Mouse (Mus musculus) cerebellum, adult 2 months (tissue): Measurements from ENCODE around the gene Sec22b. TPM values are rescaled to one million over a fixed set of nuclear protein-coding genes. Genes with fewer than 3 reads are reported as not detected.
A peak's percentile ranks its signal among the peaks of the same experiment; 100 is the strongest.

ENCODE experiments used
- DNase-seq, 2 experiments: peaks; one replicate each; pipeline ENCODE4 v3.0.0; 2021
- H3K27ac ChIP-seq: fragments of 200-500 bp; 2 replicates; pipeline ENCODE4 v1.5.1; 2012; ENCODE audit warnings: low read length, control low read depth, inconsistent platforms; ENCODE audit not compliant: insufficient read depth
- H3K27me3 ChIP-seq: fragments of 200-500 bp; 2 replicates; pipeline ENCODE4 v1.6.1; 2012; ENCODE audit warnings: inconsistent platforms, mild to moderate bottlenecking, low read length, moderate library complexity; ENCODE audit not compliant: control insufficient read depth, insufficient read depth
- H3K4me1 ChIP-seq: fragments of 200-500 bp; 2 replicates; pipeline ENCODE4 v1.6.1; 2011; ENCODE audit warnings: low read length; ENCODE audit not compliant: control insufficient read depth, insufficient read depth
- H3K4me3 ChIP-seq: fragments of 200-500 bp; replicated peaks from 2 replicates; pipeline ENCODE3; 2011; ENCODE audit warnings: mild to moderate bottlenecking, low read depth, low read length, control low read depth; ENCODE audit not compliant: insufficient read depth
- CTCF ChIP-seq: fragments of 200-500 bp; IDR thresholded peaks from 2 replicates; pipeline ENCODE4 v1.5.1; 2011; ENCODE audit warnings: low read depth, mild to moderate bottlenecking, control low read depth, low read length, moderate library complexity, borderline replicate concordance; ENCODE audit not compliant: insufficient read depth
- POLR2A ChIP-seq: fragments of 200-500 bp; IDR thresholded peaks from 2 replicates; pipeline ENCODE4 v1.6.1; 2011; ENCODE audit warnings: low read length, control low read depth, borderline replicate concordance; ENCODE audit not compliant: insufficient read depth
- WGBS: fragments of 180-500 bp; shearing (Covaris S2); methylation state at CpG from one replicate; pipeline ENCODE4 v1.1.7; 2018; 5-methylcytosine and 5-hydroxymethylcytosine counted together
- polyA plus RNA-seq: library from polyadenylated mRNA; depleted of rRNA; stranded (reverse); fragments of >200 nt; gene quantifications from 2 replicates; pipeline ENCODE4 v1.2.3, GENCODE M21; 2012

Gene Sec22b
- polyA plus RNA-seq, 1 experiment, result 70.5 TPM

DNA sequence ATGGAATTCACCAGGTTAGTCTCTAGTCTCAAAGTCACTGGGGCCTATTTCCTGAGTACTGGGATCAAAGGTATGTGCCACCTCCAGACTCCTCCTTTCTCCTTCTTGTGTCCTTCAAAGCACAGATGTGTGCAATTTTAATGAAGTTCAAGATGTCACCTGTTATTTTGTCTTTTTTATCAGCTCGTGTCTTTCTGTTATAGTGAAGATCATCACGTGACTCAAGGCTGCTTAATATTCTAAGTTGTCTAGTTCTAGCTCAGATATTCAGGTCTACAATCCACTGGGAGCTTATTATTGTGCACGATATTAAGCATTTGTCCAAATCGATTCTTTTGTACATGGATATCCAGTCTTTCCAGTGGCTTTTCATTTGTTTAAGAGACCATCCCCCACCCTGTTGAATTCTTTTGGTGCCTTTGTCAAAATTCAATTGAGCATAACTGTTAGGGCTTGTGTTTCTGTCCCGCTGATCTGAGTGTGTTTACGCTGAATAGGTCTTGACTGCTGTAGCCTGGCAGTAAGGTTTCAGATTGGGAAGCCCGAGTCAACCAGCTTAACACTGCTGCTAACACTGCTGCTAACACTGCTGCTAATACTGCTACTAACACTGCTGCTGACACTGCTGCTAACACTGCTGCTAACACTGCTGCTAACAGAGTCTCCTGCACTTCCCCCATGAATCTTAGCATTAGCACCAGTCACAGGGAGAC lies 38.0 kb downstream of the Sec22b start:
- DNase-seq, result no peak
- no peak overlapping the region for H3K27ac ChIP-seq
- TF ChIP-seq POLR2A (no peak), CTCF (no peak)
- H3K27me3 ChIP-seq, result no peaks in the 10 kb centered on the region
- peaks cover 3% of the 10 kb centered on the region for H3K4me1 ChIP-seq
- 65% methylated on average over 7 of the region's 7 CpGs for WGBS
- H3K4me3 ChIP-seq, result no peak overlapping the region

DNA sequence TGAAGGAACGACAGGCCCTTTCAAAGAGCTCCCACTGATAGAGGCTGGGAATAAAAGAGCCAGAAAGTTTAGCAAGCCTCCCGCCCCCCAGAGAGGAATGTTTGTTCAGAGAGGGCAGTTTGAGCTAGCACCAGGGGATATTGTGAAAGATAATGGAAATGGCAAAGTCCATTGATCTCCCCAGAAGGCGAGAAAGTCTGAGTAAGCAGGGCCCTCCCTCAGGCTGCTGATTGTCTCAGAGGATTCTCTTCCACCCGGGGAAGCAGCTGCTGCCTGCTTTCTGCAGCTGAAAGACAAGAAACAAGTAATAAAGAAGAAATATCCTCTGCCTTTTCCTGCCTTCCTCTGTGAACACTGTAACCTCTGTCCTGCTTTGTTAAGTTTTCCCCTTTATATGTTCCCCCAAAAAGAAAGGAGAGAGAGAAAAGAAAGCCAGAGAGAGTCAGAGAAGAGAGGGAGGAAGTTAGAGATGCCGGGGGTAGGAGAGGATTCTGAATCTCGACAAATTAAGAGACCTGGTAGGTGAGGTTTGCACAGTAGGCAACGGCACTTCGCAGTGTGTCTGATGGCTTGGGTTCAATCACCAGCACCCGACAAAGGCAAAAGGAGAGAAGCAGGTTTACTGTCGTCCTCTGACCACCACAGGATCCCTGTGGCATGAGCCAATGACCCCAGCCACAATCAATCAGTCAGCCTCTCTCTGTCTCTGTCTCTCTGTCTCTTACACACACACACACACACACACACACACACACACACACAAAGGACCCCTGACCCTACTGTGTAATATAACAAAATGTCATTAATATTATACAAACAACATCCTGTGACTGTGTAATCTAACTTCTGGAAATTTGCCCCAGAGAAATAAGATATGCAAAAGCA lies 38.9 kb downstream of the Sec22b start:
- DNase-seq, result no peak
- Histone ChIP-seq H3K4me3 (no peak overlapping the region), H3K27ac (no peak overlapping the region), H3K4me1 (peaks cover 3% of the 10 kb centered on the region), H3K27me3 (no peaks in the 10 kb centered on the region)
- no peak for TF ChIP-seq POLR2A
- no peak for TF ChIP-seq CTCF
- 52% methylated on average over 10 of the region's 10 CpGs for WGBS

DNA sequence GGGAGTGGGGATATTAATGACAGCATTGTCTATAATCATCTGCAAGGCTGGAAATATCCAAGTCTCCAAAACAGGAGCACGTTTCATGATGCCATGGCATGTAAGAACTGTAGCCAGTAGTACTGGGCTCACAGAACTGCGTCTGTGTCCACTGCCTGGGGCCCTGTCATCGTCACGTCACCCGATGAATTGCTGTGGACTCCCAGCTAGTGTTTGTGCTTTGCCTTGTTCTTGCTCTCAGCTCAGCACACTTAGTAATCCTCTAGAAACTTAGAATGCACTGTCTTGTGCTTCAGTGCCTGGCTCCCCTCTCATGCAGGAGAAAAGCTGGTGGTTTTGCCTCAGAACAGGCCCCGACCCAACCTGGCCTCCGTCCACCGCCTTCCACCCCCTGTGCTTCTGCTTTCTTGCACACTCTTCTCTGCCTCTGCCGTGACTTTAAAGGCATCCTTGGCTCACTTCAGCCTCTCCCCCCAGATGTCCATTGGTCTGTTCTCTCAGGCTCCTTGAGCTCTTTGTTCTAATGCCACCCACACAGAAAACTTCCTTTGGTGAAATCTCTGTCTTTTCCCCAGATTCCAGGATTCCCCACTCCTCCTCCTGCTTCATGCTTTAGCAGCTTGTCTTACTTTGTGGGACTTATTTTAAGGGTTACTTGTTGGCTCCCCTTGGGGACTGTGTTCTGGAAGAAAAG lies 39.7 kb downstream of the Sec22b start:
- no peak for TF ChIP-seq CTCF
- no peak for TF ChIP-seq POLR2A
- Histone ChIP-seq H3K27me3 (no peaks in the 10 kb centered on the region), H3K4me1 (peaks cover 3% of the 10 kb centered on the region), H3K27ac (no peak overlapping the region), H3K4me3 (no peak overlapping the region)
- no peak for DNase-seq
- 57% methylated on average over 9 of the region's 9 CpGs for WGBS

DNA sequence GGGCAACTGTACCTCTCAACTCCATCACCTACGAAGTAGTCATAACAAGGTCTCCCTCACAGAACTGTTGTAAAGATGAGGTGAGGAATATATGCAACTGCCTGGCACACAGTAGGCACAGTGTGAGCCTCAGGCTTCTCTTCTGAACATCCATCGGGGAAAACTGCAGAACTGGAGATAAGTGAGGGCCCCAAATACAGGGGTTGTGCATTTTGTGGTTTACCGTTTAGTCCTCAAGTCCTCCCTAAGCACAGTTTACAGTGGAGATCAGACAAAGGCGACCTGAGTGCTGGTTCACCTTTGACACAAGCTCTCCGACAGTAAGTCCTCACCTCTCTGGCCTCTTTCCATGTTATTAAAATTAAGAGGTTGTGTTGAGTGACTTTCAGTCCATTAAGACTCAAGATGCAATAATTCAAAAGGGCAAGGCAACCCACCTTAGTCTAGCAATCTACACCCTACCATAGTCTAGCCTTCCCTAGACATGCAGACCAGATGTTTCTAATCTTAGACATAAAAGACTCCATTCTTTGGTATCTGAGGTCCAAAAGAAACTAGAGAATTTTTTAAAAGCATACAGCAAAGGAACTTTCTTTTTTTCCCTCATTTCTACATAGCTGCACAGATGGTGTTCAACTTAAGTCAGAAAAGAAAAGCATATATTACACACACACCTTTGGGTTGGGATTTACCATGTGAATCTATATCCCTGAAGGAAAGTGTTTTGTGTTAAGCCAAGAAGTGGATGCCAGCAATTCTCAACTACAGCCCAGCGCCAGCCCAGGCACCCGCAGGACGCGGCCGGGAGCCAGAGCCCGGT lies 40.7 kb downstream of the Sec22b start:
- DNase-seq, result no peak
- Histone ChIP-seq H3K4me3 (no peak overlapping the region), H3K27me3 (no peaks in the 10 kb centered on the region), H3K27ac (no peak overlapping the region), H3K4me1 (peaks cover 3% of the 10 kb centered on the region)
- TF ChIP-seq POLR2A (no peak), CTCF (no peak)
- WGBS, result 48% methylated on average over 11 of the region's 11 CpGs

DNA sequence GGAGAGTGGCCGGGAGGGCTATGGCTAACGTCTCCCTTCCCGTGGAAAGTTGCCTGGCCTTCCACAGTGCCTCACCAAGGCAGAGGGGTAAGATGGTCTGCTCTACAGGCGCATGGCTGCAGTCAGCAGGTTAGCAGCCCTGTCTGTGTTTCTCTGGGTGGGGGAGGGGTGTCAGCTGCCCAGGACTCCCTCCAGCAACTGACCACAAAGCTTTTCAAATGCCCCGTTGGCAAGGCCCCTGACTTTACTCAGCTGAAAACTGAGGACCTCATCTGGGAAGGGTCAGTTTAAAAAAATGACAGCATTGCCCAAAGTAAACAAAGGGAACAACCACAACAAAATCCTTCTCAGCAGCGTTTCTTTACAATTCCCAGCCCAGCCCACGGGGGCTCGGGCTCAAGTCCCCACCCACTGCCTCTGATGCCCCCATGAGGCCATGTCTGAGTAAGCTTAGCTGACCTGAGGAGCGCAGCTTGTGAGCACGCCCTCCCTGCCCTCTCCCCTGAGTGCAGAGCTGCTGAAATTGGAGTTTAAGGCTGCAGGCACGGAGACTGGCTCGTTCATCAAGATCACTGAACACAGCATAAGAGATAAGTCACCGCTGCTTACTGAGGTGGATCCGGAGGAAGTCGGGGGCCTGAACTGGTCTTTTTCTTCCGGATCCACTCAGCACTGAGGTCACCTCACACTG lies 41.4 kb downstream of the Sec22b start:
- Histone ChIP-seq H3K27me3 (no peaks in the 10 kb centered on the region), H3K4me1 (peaks cover 3% of the 10 kb centered on the region), H3K4me3 (no peak overlapping the region), H3K27ac (no peak overlapping the region)
- WGBS, result 19% methylated on average over 16 of the region's 16 CpGs
- TF ChIP-seq POLR2A (no peak), CTCF (no peak)
- peak in 1 of 2 experiments; percentile 8 for DNase-seq

DNA sequence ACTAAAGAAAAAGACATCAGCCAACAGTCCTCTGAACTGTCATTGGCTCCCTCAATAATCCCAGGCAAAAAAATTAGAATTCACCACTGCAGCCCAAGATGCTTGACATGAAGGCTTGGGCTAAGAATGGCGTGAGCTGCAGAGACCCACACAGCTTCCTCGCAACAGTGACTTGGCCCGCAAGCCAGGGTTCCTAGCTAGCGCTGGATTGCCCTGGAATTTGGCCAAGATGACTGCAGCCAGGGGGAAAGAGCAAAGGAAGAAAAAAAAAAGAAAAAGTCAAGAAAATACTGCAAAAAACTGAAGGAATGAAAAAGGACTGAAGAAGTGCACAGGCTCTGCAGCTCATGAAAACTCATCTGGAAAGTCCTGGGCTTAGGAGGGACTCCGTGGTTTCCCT lies 43.5 kb downstream of the Sec22b start:
- DNase-seq, result no peak

More for the DNA sequence above, 43.5 kb downstream of the Sec22b start:
- Histone ChIP-seq H3K4me1 (peaks cover 3% of the 10 kb centered on the region), H3K27ac (no peak overlapping the region), H3K27me3 (no peaks in the 10 kb centered on the region), H3K4me3 (no peak overlapping the region)
- 28% methylated on average over 5 of the region's 5 CpGs for WGBS
- TF ChIP-seq CTCF (no peak), POLR2A (no peak)
